Mouse (Mus musculus) retina, postnatal 1 day (tissue): ENCODE results near the gene Cntf.
"Not testable (repeated sequence)": the region's sequence is repeated elsewhere in the genome, so short reads cannot be mapped to it uniquely, and the experiment has no call there.

Experiments
- DNase-seq: peaks from one replicate; pipeline ENCODE4 v3.0.0-alpha.2; 2012

Gene Cntf

DNA sequence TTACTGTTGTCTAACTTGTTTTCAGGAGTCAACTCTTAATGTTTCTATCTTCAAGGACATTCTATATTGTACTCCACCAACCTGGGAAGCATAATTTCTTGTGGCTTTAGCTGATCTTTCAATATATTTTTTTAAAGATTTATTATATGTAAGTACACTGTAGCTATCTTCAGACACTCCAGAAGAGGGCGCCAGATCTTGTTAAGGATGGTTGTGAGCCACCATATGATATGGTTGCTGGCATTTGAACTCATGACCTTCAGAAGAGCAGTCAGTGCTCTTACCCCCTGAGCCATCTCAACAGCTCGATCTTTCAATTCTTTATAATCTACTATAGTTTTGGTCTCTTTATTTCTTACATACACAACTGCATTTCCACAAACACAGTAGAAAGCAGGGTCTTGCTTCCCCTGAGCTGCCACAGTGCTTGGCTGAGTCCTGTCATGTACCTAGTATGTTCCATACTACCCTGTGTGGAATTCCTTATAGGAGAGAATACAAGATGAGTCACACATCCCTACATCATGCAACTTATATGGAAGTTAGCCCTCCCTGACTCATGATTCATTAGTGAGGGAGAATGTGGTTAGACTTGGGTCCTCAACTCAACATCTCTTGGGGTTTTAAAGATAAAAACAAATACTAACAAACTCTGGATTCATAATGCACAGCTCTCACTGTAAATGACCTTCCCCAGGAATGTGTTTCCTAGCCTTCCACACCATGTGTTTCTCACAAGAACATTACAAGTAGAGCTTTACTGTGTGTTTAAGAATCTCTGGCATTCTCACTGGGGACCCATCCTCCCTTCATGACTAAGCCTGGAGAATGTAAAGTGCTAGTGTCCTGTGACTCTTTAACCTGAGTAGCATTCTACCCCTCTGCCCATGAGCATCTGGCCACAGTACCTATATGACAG lies 3.0 kb downstream of the Cntf start:
- DNase-seq, result peak; percentile 12

- peak; percentile 25 for DNase-seq
Observed at GRCm38 (mm10) chr19:12759656-12760055, 5.8 kb downstream of the Cntf start.

DNA sequence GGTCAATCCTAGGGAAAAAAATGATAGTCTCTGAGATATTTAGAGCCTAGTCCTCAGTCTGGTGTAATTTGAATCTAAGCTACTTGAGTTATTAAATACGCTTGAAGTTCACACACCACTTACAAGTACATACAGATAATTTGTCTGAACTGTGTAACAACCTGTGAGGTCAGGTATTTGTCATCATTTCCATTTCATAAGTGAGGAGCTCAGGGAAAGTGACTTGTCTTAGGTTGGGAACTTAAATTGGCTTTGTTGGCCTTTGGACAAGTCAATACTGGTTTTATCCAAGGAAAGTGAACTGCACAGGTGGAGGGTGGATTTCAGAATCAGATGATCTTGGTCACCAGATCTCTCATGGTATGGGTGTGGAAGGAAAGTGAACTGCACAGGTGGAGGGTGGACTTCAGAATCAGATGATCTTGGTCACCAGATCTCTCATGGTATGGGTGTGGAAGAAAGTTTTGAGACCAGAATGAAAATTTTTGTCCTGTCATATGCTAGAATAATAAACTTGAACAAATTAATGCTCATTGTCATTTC lies 6.4 kb downstream of the Cntf start:
- DNase-seq, result no peak

- no peak for DNase-seq
Observed at GRCm38 (mm10) chr19:12756286-12756685, 9.1 kb downstream of the Cntf start.

GRCm38 (mm10) chr19:12731950-12732349 lies 33.5 kb downstream of the Cntf start:
- no peak for DNase-seq

- no peak for DNase-seq
Observed at GRCm38 (mm10) chr19:12731036-12731435, 34.4 kb downstream of the Cntf start.

GRCm38 (mm10) chr19:12725851-12726250 lies 39.6 kb downstream of the Cntf start:
- no peak for DNase-seq

- DNase-seq, result peak; percentile 4
Observed at GRCm38 (mm10) chr19:12722308-12722707, 43.1 kb downstream of the Cntf start.

DNA sequence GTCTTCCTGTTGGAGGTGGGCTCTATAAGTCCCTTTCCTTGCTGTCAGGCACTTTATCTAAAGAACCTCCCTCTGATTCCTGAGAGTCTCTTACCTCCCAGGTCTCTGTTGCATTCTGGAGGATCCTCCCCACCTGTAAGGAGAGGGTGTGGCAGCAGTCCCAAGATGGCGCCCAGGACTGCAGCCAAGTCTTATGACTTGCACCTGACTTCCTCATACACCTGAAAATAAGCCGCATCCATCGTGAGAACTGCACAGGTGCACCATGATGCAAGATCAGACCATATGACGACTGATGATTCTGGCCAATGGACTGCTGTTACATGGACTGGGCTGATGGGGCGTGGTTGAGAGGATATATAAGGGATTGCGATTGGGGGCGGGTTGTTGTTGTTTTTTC lies 43.8 kb downstream of the Cntf start:
- DNase-seq, result not testable (repeated sequence)

- DNase-seq, result not testable (repeated sequence)
Observed at GRCm38 (mm10) chr19:12720919-12721318, 44.5 kb downstream of the Cntf start.

DNA sequence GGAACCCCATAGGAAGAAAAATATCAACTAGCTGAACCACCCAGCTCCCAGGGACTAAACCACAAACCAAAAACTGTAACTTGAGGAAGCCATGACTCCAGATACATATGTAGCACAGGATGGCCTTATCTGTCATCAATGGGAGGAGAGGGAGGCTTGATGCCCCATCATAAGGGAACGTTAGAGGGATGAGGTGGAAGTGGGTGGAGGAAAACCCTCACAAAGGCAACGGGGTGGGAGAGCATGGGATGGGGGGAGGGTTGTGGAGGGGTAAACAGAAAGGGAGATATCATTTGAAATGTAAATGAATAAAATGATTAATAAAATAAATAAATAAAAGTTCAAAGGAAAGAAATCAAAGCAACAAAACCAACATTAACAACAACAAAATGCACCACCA lies 45.0 kb downstream of the Cntf start:
- DNase-seq, result no peak

- DNase-seq, result no peak
Observed at GRCm38 (mm10) chr19:12719189-12719588, 46.2 kb downstream of the Cntf start.
